Mouse (Mus musculus) kidney, adult 2 months (tissue): ENCODE measurements at regions not wholly inside any gene's neighbourhood (a gene's known extent, or its start where the extent isn't known, plus 50 kb on each side); places are given as distances from the start of the nearest gene placed in this dataset.

Experiments
- DNase-seq: peaks from one replicate; pipeline ENCODE4 v3.0.0; 2021
- H3K27ac ChIP-seq: fragments of 200-500 bp; 2 replicates; pipeline ENCODE4 v1.5.1; 2012; ENCODE audit warnings: low read depth, low read length, control low read depth, inconsistent platforms; ENCODE audit not compliant: insufficient read depth
- H3K27me3 ChIP-seq: fragments of 200-500 bp; replicated peaks from 2 replicates; pipeline ENCODE4 v1.6.1; 2012; ENCODE audit warnings: mild to moderate bottlenecking, moderate library complexity, low read length, inconsistent platforms; ENCODE audit not compliant: control insufficient read depth, insufficient read depth
- H3K36me3 ChIP-seq: fragments of 200-500 bp; 2 replicates; pipeline ENCODE4 v1.6.1; 2012; ENCODE audit warnings: mild to moderate bottlenecking, moderate library complexity, low read length, inconsistent platforms; ENCODE audit not compliant: control insufficient read depth, insufficient read depth
- H3K4me1 ChIP-seq: fragments of 200-500 bp; 2 replicates; pipeline ENCODE4 v1.6.1; 2011; ENCODE audit warnings: low read length; ENCODE audit not compliant: control insufficient read depth, insufficient read depth
- H3K4me3 ChIP-seq: fragments of 200-500 bp; 2 replicates; pipeline ENCODE4 v1.5.1; 2011; ENCODE audit warnings: mild to moderate bottlenecking, low read depth, low read length, control low read depth; ENCODE audit not compliant: insufficient read depth
- CTCF ChIP-seq: fragments of 200-500 bp; conservative IDR thresholded peaks from 2 replicates; pipeline ENCODE4 v1.5.1; 2011; ENCODE audit warnings: low read depth, mild to moderate bottlenecking, control low read depth, low read length, moderate library complexity, mixed read lengths; ENCODE audit not compliant: insufficient read depth, insufficient read length
- POLR2A ChIP-seq: fragments of 200-500 bp; IDR thresholded peaks from one replicate; pipeline ENCODE4 v1.6.1; 2011; ENCODE audit warnings: low read depth, low read length, control low read depth
- WGBS: fragments of 180-500 bp; shearing (Covaris S2); methylation state at CpG from one replicate; pipeline ENCODE4 v1.1.7; 2018; 5-methylcytosine and 5-hydroxymethylcytosine counted together

GRCm38 (mm10) chr15:7003311-7003710, 87.1 kb upstream of the Lifr start:
- TF ChIP-seq POLR2A (no peak), CTCF (no peak)

GRCm38 (mm10) chr15:7005142-7005541, 85.3 kb upstream of the Lifr start:
- Histone ChIP-seq H3K4me1 (no peaks in the 10 kb centered on the region), H3K27me3 (no peaks in the 10 kb centered on the region), H3K36me3 (no peaks in the 10 kb centered on the region), H3K4me3 (no peak overlapping the region), H3K27ac (no peak overlapping the region)
- 80% methylated on average over 1 of the region's 1 CpGs for WGBS
- TF ChIP-seq CTCF = no peak
- TF ChIP-seq POLR2A = no peak
- no peak for DNase-seq

More at GRCm38 (mm10) chr15:7003311-7003710, 87.1 kb upstream of the Lifr start:
- no peak overlapping the region for H3K27ac ChIP-seq
- no peaks in the 10 kb centered on the region for H3K36me3 ChIP-seq
- no peak overlapping the region for H3K4me3 ChIP-seq
- H3K27me3 ChIP-seq = no peaks in the 10 kb centered on the region
- H3K4me1 ChIP-seq = no peaks in the 10 kb centered on the region
- WGBS = 68% methylated on average over 2 of the region's 2 CpGs
- DNase-seq = no peak

- Histone ChIP-seq H3K36me3 (no peaks in the 10 kb centered on the region), H3K4me3 (no peak overlapping the region), H3K27me3 (no peaks in the 10 kb centered on the region), H3K4me1 (no peaks in the 10 kb centered on the region), H3K27ac (peak overlapping the region; percentile 80)
- no peak for TF ChIP-seq POLR2A
- no peak for TF ChIP-seq CTCF
- DNase-seq = peak; percentile 57
- 76% methylated on average over 2 of the region's 2 CpGs for WGBS
Measured at GRCm38 (mm10) chr15:7006271-7006670, 84.1 kb upstream of the Lifr start.

GRCm38 (mm10) chr15:7008725-7009380, 81.6 kb upstream of the Lifr start:
- TF ChIP-seq POLR2A (no peak), CTCF (no peak)
- Histone ChIP-seq H3K27me3 (no peaks in the 10 kb centered on the region), H3K27ac (no peak overlapping the region), H3K4me3 (no peak overlapping the region), H3K36me3 (no peaks in the 10 kb centered on the region), H3K4me1 (no peaks in the 10 kb centered on the region)
- WGBS = 89% methylated on average over 7 of the region's 7 CpGs
- DNase-seq = no peak

DNA sequence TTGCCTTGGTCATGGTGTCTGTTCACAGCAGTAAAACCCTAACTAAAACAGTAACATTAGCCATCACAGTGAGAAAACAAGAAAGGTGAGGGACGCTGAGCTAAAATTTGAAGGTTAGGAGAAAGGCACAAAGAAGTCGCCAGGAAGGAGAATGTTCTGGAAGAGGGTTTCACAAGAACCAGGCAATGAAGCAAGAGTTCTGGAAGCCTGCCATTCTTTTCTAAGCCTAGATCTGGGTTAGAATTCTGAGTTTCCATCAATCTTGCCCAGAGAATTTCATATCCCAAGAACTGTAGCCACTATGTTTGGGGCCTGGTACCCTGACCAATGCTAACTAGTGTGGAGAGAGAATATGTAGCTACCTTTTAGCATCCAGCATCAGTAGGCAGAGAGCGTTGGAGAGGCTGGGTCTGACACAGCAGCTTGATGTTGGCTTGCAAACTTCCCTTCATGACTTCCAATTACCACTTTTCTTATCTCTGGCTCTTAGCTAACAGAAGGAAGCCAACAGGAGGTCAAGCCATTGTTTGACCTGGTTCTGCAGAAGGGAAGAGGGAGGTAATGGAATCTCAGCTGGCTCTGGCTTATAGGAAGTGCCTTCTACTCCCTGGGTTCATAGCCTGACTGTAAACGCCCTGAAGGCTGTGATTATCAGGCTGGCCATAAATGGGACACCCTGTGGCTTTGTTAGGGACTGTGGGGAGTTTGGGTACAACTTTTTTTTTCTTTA, 79.3 kb upstream of the Lifr start:
- peak; percentile 44 for DNase-seq
- TF ChIP-seq CTCF = no peak
- no peak for TF ChIP-seq POLR2A

DNA sequence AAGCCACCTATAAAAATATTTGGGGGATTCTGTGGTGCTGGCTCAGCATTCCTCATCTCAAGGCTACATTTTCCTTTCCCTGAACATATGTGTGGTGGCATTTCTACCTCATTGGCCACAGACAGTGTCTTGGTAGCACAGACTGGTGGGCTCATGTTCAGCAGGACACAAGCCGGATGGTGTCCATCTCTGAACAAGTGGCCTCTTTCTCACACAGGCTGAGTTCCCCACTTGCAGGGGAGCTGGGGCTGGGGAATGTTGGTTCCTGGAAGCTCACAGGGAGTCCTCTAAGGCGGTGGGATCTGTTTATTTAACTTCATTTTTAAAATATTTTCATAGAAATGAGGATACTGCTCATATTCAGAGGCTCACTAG, 78.7 kb upstream of the Lifr start:
- no peak for DNase-seq
- Histone ChIP-seq H3K4me3 (no peak overlapping the region), H3K27me3 (no peaks in the 10 kb centered on the region), H3K4me1 (no peaks in the 10 kb centered on the region), H3K36me3 (no peaks in the 10 kb centered on the region), H3K27ac (0 out of 2 replicates have a peak overlapping the region, but pooled peaks have one; percentile 16)
- WGBS = 85% methylated on average over 2 of the region's 2 CpGs
- TF ChIP-seq CTCF = no peak
- no peak for TF ChIP-seq POLR2A

More for the DNA sequence above, 79.3 kb upstream of the Lifr start:
- no peak overlapping the region for H3K4me3 ChIP-seq
- 81% methylated on average over 4 of the region's 4 CpGs for WGBS
- no peaks in the 10 kb centered on the region for H3K27me3 ChIP-seq
- H3K36me3 ChIP-seq = no peaks in the 10 kb centered on the region
- no peaks in the 10 kb centered on the region for H3K4me1 ChIP-seq
- no peak overlapping the region for H3K27ac ChIP-seq

- DNase-seq = no peak
- no peak for TF ChIP-seq CTCF
- no peak for TF ChIP-seq POLR2A
- Histone ChIP-seq H3K27me3 (no peaks in the 10 kb centered on the region), H3K4me3 (no peak overlapping the region), H3K27ac (no peak overlapping the region), H3K4me1 (no peaks in the 10 kb centered on the region), H3K36me3 (no peaks in the 10 kb centered on the region)
- 96% methylated on average over 6 of the region's 6 CpGs for WGBS
Measured at GRCm38 (mm10) chr15:7012446-7012845, 78.0 kb upstream of the Lifr start.
